Mouse (Mus musculus) cerebellum, postnatal 10 days (tissue): ENCODE results near the gene Inpp5f.

ENCODE experiments used
- DNase-seq, 2 experiments: peaks; one replicate each; pipeline ENCODE4 v3.0.0; 2021; ENCODE audit warnings: mixed read lengths in 2 of 2

The Inpp5f gene

DNA sequence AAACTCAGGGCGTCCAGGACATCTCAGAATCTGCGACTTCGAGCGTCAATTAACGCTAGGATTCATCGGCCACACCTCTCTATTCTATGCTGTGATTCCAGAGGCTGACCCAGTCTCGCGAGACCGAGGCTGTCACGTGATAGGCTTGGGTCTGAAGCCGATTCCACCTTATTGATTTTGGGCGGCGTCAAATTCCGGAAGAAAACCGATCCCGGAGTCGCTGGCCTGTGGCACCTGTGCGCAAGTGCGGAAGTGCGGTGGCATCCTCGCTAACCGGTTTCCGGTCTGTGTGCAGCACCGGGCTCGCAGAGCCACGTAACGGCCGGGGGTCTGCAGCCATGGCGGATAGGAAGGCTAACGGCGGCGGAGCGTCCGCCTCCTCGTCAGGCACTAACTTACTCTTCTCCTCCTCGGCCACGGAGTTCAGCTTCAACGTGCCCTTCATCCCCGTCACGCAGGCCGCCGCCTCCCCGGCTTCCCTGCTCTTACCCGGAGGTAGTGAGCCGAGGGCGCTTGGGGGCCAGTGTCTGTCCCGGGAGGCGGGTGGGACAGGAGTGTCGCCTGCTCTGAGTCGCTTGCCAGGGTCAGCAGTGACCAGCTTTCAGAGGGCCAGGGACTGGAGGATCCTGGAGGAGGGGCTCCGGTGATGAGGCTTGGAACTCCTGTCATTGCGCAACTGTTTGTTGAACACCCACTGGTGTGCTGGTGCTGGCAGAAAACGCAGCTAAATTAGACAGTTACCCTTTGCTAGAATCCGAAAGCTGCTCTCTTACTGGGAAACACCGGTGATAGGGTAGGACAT lies 133.8 kb downstream of the Inpp5f start, which contains the start of gene Sec23ip:
TSS of gene Sec23ip (plus strand) at position 260 of the 802 bp plus-strand sequence.
- peak; percentile 98 to 99 for DNase-seq
